ENCODE assay signal across 10 mouse cellular contexts in the genomic region with DNA sequence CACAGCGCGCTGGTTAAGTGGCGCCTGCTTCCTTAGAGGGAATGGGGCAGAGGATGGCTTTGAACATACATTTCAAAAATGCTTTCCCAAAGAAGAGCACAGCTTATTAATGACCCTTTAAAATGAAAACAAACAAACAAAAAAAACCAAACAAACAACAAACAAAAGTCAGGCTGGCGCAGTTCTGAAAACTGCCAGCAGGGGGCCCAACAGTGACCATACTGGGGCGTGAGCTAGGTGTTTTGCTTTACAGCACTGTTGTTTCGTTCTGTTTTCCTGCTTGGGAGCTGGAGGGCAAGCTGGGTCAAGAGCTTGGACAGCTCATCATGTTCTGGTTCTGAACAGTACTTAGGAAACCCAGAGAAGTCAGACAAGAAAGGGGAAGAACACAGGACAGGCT.
DNase-seq lines count a peak whose midpoint lies in the region; ATAC-seq and TF ChIP-seq lines count a peak whose summit lies in the region.
"Had no signal": no experiment of that assay in that cellular context is flagged by ENCODE, and none has a peak within 500 bp of the region (broad histone marks: within the 10 kb centered on the region; RNA-seq: fewer than 3 reads in every experiment).

No protein-coding gene starts in this region.

- H3K9me3 ChIP-seq in forebrain, postnatal 0 days (ENCODE audit: low read length) = no peaks in the 10 kb centered on the region
- H3K9me3 ChIP-seq in forebrain, embryonic 16.5 days (ENCODE audit: control insufficient read depth, low read length) = no peaks in the 10 kb centered on the region
- no peaks in the 10 kb centered on the region for H3K9me3 ChIP-seq in lung, embryonic 14.5 days (ENCODE audit: low read depth, low read length)
- no peaks in the 10 kb centered on the region for H3K9me3 ChIP-seq in G1E (replicated peaks)
- H3K9me3 ChIP-seq in limb, embryonic 10.5 days (replicated peaks) = no peaks in the 10 kb centered on the region
- H3K9me3 ChIP-seq: forebrain, embryonic 13.5 days had no signal

- DNase-seq in forebrain, postnatal 0 days = no peak
- DNase-seq in lung, embryonic 14.5 days = peak; percentile 31
- DNase-seq in lung, adult 18-20 months = no peak
- no peak for DNase-seq in G1E (ENCODE audit: low spot score)
- DNase-seq in limb, embryonic 10.5 days (ENCODE audit: low spot score) = peak; percentile 62
- no peak for DNase-seq in urinary bladder, postnatal 4 days (ENCODE audit: low spot score in 2 of 2)
- no peak for DNase-seq in heart, adult 9 months (ENCODE audit: low spot score in 2 of 2)

- TF ChIP-seq CTCF in forebrain, postnatal 0 days (IDR thresholded peaks at IDR 0.05; ENCODE audit: low read depth) = peak; percentile 78
- peak; percentile 85 for TF ChIP-seq CTCF in lung, embryonic 14.5 days (IDR thresholded peaks at IDR 0.05; ENCODE audit: low read depth)
- TF ChIP-seq CTCF in G1E (IDR thresholded peaks at IDR 0.05; ENCODE audit: low read depth, low read length) = peak; percentile 87

- H3K4me3 ChIP-seq in forebrain, postnatal 0 days (ENCODE audit: low read depth, low read length) = no peak overlapping the region
- H3K4me3 ChIP-seq in forebrain, embryonic 16.5 days (replicated peaks; ENCODE audit: low read length) = no peak overlapping the region
- H3K4me3 ChIP-seq in lung, embryonic 14.5 days (ENCODE audit: low read depth, low read length) = no peak overlapping the region
- no peak overlapping the region for H3K4me3 ChIP-seq in G1E (ENCODE audit: low read depth, low read length)
- H3K4me3 ChIP-seq in limb, embryonic 10.5 days = no peak overlapping the region
- H3K4me3 ChIP-seq: forebrain, embryonic 13.5 days; myocyte had no signal

- no peaks in the 10 kb centered on the region for H3K27me3 ChIP-seq in forebrain, postnatal 0 days (ENCODE audit: insufficient read depth, low read length)
- H3K27me3 ChIP-seq in forebrain, embryonic 16.5 days (replicated peaks; ENCODE audit: control insufficient read depth, insufficient read depth, low read length) = 0 out of 2 replicates have a peak, but pooled peaks cover 3% of the 10 kb centered on the region
- H3K27me3 ChIP-seq in lung, embryonic 14.5 days (ENCODE audit: insufficient read depth, low read length) = no peaks in the 10 kb centered on the region
- H3K27me3 ChIP-seq in G1E (ENCODE audit: insufficient read depth, low read length) = peaks cover 24% of the 10 kb centered on the region
- no peaks in the 10 kb centered on the region for H3K27me3 ChIP-seq in limb, embryonic 10.5 days (ENCODE audit: low read depth, poor library complexity, severe bottlenecking)
- H3K27me3 ChIP-seq: forebrain, embryonic 13.5 days had no signal

- H3K4me1 ChIP-seq in forebrain, postnatal 0 days (ENCODE audit: insufficient read depth) = no peaks in the 10 kb centered on the region
- H3K4me1 ChIP-seq in forebrain, embryonic 16.5 days (replicated peaks; ENCODE audit: control insufficient read depth, insufficient read depth, low read length) = no peaks in the 10 kb centered on the region
- H3K4me1 ChIP-seq in lung, embryonic 14.5 days (ENCODE audit: insufficient read depth) = no peaks in the 10 kb centered on the region
- H3K4me1 ChIP-seq in G1E (ENCODE audit: insufficient read depth, low read depth, low read length) = peaks cover 3% of the 10 kb centered on the region; the same call in 1 of the 2 replicates
- H3K4me1 ChIP-seq in limb, embryonic 10.5 days = peaks cover 3% of the 10 kb centered on the region
- H3K4me1 ChIP-seq: forebrain, embryonic 13.5 days had no signal

- WGBS in forebrain, postnatal 0 days = 56% methylated on average over 6 of the region's 6 CpGs
- WGBS in forebrain, embryonic 16.5 days = 57% methylated on average over 6 of the region's 6 CpGs
- WGBS in lung, embryonic 14.5 days = 65% methylated on average over 6 of the region's 6 CpGs
- 61% methylated on average over 6 of the region's 6 CpGs for whole genome bisulfite sequencing in limb, embryonic 10.5 days

- H3K36me3 ChIP-seq in forebrain, postnatal 0 days (ENCODE audit: insufficient read depth) = no peaks in the 10 kb centered on the region
- no peaks in the 10 kb centered on the region for H3K36me3 ChIP-seq in forebrain, embryonic 16.5 days (ENCODE audit: control insufficient read depth, insufficient read depth)
- no peaks in the 10 kb centered on the region for H3K36me3 ChIP-seq in lung, embryonic 14.5 days (ENCODE audit: insufficient read depth)
- no peaks in the 10 kb centered on the region for H3K36me3 ChIP-seq in G1E (replicated peaks)
- no peaks in the 10 kb centered on the region for H3K36me3 ChIP-seq in limb, embryonic 10.5 days

- H3K9ac ChIP-seq in forebrain, postnatal 0 days = no peak overlapping the region
- no peak overlapping the region for H3K9ac ChIP-seq in forebrain, embryonic 16.5 days (replicated peaks; ENCODE audit: low read depth, low read length)
- H3K9ac ChIP-seq in lung, embryonic 14.5 days = no peak overlapping the region
- H3K9ac ChIP-seq: forebrain, embryonic 13.5 days had no signal

- no peak overlapping the region for H3K4me2 ChIP-seq in forebrain, postnatal 0 days (ENCODE audit: low read depth)
- H3K4me2 ChIP-seq in forebrain, embryonic 16.5 days (ENCODE audit: low read length) = no peak overlapping the region
- no peak overlapping the region for H3K4me2 ChIP-seq in lung, embryonic 14.5 days
- H3K4me2 ChIP-seq: forebrain, embryonic 13.5 days had no signal

- H3K27ac ChIP-seq in forebrain, postnatal 0 days (ENCODE audit: low read depth, low read length) = no peak overlapping the region
- H3K27ac ChIP-seq in forebrain, embryonic 16.5 days (ENCODE audit: low read length) = no peak overlapping the region
- no peak overlapping the region for H3K27ac ChIP-seq in lung, embryonic 14.5 days (ENCODE audit: low read depth)
- no peak overlapping the region for H3K27ac ChIP-seq in limb, embryonic 10.5 days
- H3K27ac ChIP-seq: forebrain, embryonic 13.5 days had no signal

- no peak for ATAC-seq in forebrain, postnatal 0 days
- no peak for ATAC-seq in forebrain, embryonic 16.5 days
- no peak for ATAC-seq in lung, embryonic 14.5 days (ENCODE audit: insufficient read depth)
- ATAC-seq in G1E (ENCODE audit: extremely low read depth, insufficient number of reproducible peaks, low FRiP score, poor library complexity, severe bottlenecking) = no peak
- ATAC-seq: forebrain, embryonic 13.5 days had no signal

Comparison
In these comparisons a context has a peak if more than half of its experiments do, and no peak if none do; other contexts are left out.
1. DNase-seq: peak in lung, embryonic 14.5 days (single experiment) and limb, embryonic 10.5 days (single experiment); none in forebrain, postnatal 0 days (single experiment), lung, adult 18-20 months (0 of 2), G1E (single experiment), urinary bladder, postnatal 4 days (0 of 2) and heart, adult 9 months (0 of 2).
2. Peak in every context shown above with its lines, with median percentiles within 50 percentile points of each other: CTCF ChIP-seq.